Mouse (Mus musculus) gastrocnemius, adult 8-10 months (tissue): ENCODE data around the gene Ly86. TPM values are rescaled to one million over a fixed set of nuclear protein-coding genes. Genes with fewer than 3 reads are reported as not detected.

Source experiments
- DNase-seq, 2 experiments: peaks; one replicate each; pipeline ENCODE4 v3.0.0; 2022; ENCODE audit warnings: low spot score in 2 of 2
- total RNA-seq, 4 experiments: library from RNA; stranded (reverse); gene quantifications; 2 replicates each; pipeline ENCODE4 v1.2.4; 2022

The Ly86 gene
- under 1 TPM in 2 of 4 experiments, not detected in 2; 0.19 to 0.54 TPM for total RNA-seq

- no peak for DNase-seq
These were observed at the start of gene Ly86 for GRCm38 (mm10) chr13:37344909-37345772. TSS of gene Ly86 (plus strand) at chr13:37345208.

GRCm38 (mm10) chr13:37297886-37298285 lies 47.1 kb upstream of the Ly86 start:
- DNase-seq, result no peak

- no peak for DNase-seq
These were observed 46.2 kb upstream of the Ly86 start for GRCm38 (mm10) chr13:37298856-37299255.

GRCm38 (mm10) chr13:37302877-37303276 lies 42.1 kb upstream of the Ly86 start:
- DNase-seq, result no peak

GRCm38 (mm10) chr13:37308006-37308405 lies 37.0 kb upstream of the Ly86 start:
- no peak for DNase-seq

GRCm38 (mm10) chr13:37309296-37309695 lies 35.7 kb upstream of the Ly86 start:
- no peak for DNase-seq

- no peak for DNase-seq
These were observed 34.7 kb upstream of the Ly86 start for GRCm38 (mm10) chr13:37310331-37310730.

GRCm38 (mm10) chr13:37311555-37312221 lies 33.3 kb upstream of the Ly86 start:
- DNase-seq, result no peak

- DNase-seq, result peak; percentile 77 to 80
These were observed 32.6 kb upstream of the Ly86 start for GRCm38 (mm10) chr13:37312222-37312928.

- DNase-seq, result no peak
These were observed 32.1 kb upstream of the Ly86 start for GRCm38 (mm10) chr13:37312951-37313350.

- DNase-seq, result peak in 1 of 2 experiments; percentile 29
These were observed 19.5 kb upstream of the Ly86 start for GRCm38 (mm10) chr13:37325504-37325903.

- no peak for DNase-seq
These were observed 15.3 kb upstream of the Ly86 start for GRCm38 (mm10) chr13:37329747-37330146.

- no peak for DNase-seq
These were observed 14.0 kb upstream of the Ly86 start for GRCm38 (mm10) chr13:37330971-37331370.

- DNase-seq, result no peak
These were observed 12.0 kb upstream of the Ly86 start for GRCm38 (mm10) chr13:37332779-37333543.

- DNase-seq, result no peak
These were observed 11.5 kb upstream of the Ly86 start for GRCm38 (mm10) chr13:37333544-37333870.

- DNase-seq, result no peak
These were observed 7.7 kb upstream of the Ly86 start for GRCm38 (mm10) chr13:37337269-37337668.

- DNase-seq, result no peak
These were observed 7.1 kb upstream of the Ly86 start for GRCm38 (mm10) chr13:37337871-37338270.

- DNase-seq, result no peak
These were observed 2.2 kb upstream of the Ly86 start for GRCm38 (mm10) chr13:37342804-37343203.

- no peak for DNase-seq
These were observed 815 bp downstream of the Ly86 start for GRCm38 (mm10) chr13:37345823-37346222.

- DNase-seq, result no peak
These were observed 3.0 kb downstream of the Ly86 start for GRCm38 (mm10) chr13:37347871-37348595.

GRCm38 (mm10) chr13:37349051-37349450 lies 4.0 kb downstream of the Ly86 start:
- no peak for DNase-seq
